Mouse (Mus musculus): Measurements from ENCODE around the gene Rere. TPM values are rescaled to one million over a fixed set of nuclear protein-coding genes. Genes with fewer than 3 reads are reported as not detected.
A peak's percentile ranks its signal among the peaks of the same experiment; 100 is the strongest.

The Rere gene
- polyA plus RNA-seq, 1 experiment from 2014 or later: 16.0 TPM

DNA sequence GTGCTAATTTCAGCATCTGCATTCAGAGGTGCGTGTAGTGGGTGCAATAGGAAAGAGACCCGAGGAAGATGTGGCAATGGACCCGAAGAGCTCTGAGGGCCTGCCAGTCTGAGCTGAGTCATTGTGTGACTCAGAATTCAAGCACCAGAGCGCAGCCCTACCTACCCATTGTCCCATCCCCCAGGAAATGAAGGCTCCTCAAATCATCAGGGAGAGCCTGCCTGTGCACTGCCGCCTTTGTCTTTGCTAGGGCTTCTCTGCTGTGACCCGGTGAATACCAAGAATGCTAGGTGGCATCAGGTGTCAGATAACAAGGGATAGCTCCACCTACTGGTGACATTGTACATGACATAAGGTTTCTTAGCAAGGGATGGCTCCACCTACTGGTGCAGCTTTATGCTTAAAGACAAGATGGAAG lies 41.5 kb upstream of the Rere start:
- no peaks in the 10 kb centered on the region for H3K9me3 ChIP-seq (ENCODE audit: low read length)
- no peak overlapping the region for H3K4me3 ChIP-seq (ENCODE audit: low read depth, low read length)
- H3K9ac ChIP-seq (replicated peaks; ENCODE audit: low read depth): no peak overlapping the region
- H3K27ac ChIP-seq (ENCODE audit: low read length): 0 out of 2 replicates have a peak overlapping the region, but pooled peaks have one; percentile 9
- no peaks in the 10 kb centered on the region for H3K27me3 ChIP-seq (replicated peaks; ENCODE audit: insufficient read depth, low read length)
- WGBS: 14% methylated on average over 6 of the region's 6 CpGs
- H3K36me3 ChIP-seq (ENCODE audit: insufficient read depth, low read length): peaks cover 29% of the 10 kb centered on the region
- no peak overlapping the region for H3K4me2 ChIP-seq (replicated peaks; ENCODE audit: low read depth, low read length)
- H3K4me1 ChIP-seq (ENCODE audit: insufficient read depth, low read depth, low read length): peaks cover 15% of the 10 kb centered on the region
- ATAC-seq: peak; percentile 32
- peak; percentile 93 for DNase-seq (ENCODE audit: low spot score)
- TF ChIP-seq CTCF (IDR thresholded peaks at IDR 0.05): peak; percentile 99
- no peak; the same call in 1 of the 2 replicates for TF ChIP-seq EP300 (IDR thresholded peaks at IDR 0.05)

DNA sequence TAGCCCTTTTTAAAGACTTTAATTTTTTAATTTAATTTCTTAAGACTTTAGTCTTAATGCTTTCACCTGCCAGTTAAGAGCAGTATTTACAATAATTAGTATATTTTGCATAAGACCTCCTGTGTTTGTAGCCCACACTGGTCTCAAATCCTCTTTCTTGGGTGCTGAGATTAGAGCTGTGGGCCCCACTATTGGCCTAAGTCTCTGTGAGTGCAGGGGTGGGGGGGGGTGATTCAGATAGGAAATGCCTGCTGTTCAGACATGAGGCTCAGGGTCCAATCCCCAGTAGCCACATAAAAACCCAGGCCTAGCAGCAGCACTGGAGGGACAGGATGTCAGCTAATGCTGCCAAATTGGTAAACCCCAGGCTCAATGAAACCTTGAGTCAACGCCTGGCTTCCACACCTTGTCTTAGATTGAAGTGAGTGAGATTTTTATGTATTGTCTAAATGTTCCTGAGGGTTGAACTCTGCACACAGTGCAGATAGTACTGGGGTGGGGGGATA lies 41.0 kb upstream of the Rere start:
- Histone ChIP-seq H3K9me3 (ENCODE audit: low read length) (no peaks in the 10 kb centered on the region), H3K27me3 (replicated peaks; ENCODE audit: insufficient read depth, low read length) (no peaks in the 10 kb centered on the region), H3K36me3 (ENCODE audit: insufficient read depth, low read length) (peaks cover 29% of the 10 kb centered on the region), H3K4me1 (ENCODE audit: insufficient read depth, low read depth, low read length) (peaks cover 15% of the 10 kb centered on the region), H3K4me3 (ENCODE audit: low read depth, low read length) (no peak overlapping the region), H3K4me2 (replicated peaks; ENCODE audit: low read depth, low read length) (no peak overlapping the region), H3K9ac (replicated peaks; ENCODE audit: low read depth) (no peak overlapping the region), H3K27ac (ENCODE audit: low read length) (0 out of 2 replicates have a peak overlapping the region, but pooled peaks have one; percentile 9)
- 53% methylated on average over 1 of the region's 1 CpGs for WGBS
- ATAC-seq: no peak
- no peak for TF ChIP-seq EP300 (IDR thresholded peaks at IDR 0.05)
- no peak for TF ChIP-seq CTCF (IDR thresholded peaks at IDR 0.05)
- DNase-seq (ENCODE audit: low spot score): no peak

DNA sequence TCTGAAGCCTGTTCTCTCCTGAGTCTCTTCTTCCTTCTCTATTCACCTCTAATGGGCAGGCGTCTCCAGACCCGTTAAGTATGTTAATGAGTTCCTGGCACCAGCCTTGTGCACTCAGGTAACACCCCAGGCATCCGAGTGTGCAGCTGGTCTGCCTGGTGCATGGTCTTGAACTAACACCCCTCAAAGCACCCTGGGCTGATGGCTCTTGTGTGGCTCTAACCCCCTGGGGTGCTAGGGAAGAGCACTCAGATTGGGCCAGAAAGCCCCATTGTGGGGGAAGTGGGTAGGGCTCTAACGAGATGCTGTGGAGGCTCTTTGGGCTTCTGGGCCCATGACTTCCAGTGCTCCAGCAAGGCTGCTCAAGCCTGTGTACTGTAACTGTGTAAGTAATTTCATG lies 39.7 kb upstream of the Rere start:
- H3K4me1 ChIP-seq (ENCODE audit: insufficient read depth, low read depth, low read length): peaks cover 15% of the 10 kb centered on the region
- H3K27ac ChIP-seq (ENCODE audit: low read length): no peak overlapping the region
- ATAC-seq (no peak), DNase-seq (ENCODE audit: low spot score) (no peak)
- no peak for TF ChIP-seq EP300 (IDR thresholded peaks at IDR 0.05)
- no peak for TF ChIP-seq CTCF (IDR thresholded peaks at IDR 0.05)
- no peak overlapping the region for H3K4me3 ChIP-seq (ENCODE audit: low read depth, low read length)
- H3K9ac ChIP-seq (replicated peaks; ENCODE audit: low read depth): no peak overlapping the region
- no peak overlapping the region for H3K4me2 ChIP-seq (replicated peaks; ENCODE audit: low read depth, low read length)
- peaks cover 36% of the 10 kb centered on the region for H3K36me3 ChIP-seq (ENCODE audit: insufficient read depth, low read length)
- no peaks in the 10 kb centered on the region for H3K27me3 ChIP-seq (replicated peaks; ENCODE audit: insufficient read depth, low read length)
- WGBS: 72% methylated on average over 4 of the region's 4 CpGs
- no peaks in the 10 kb centered on the region for H3K9me3 ChIP-seq (ENCODE audit: low read length)

DNA sequence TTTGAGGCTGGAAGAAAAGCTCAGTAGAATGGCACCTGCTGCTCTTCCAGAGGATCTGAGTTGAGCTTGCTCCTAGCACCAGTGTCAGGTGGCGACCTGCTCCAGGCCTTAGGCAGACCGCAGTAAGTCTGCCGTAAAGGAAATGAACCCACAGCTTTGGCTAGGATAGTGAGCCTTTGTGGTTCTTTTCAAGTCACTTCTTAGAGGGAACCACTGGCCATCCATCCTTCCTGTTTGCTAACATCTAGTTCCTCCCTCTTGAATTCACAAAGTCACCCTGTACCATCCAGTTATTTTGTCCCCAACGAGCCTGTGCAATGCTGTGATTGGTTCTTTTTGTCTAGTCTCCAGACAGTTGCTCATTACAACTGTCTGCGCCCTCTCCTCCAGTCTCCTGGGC lies 38.7 kb upstream of the Rere start:
- no peak for ATAC-seq
- Histone ChIP-seq H3K27ac (ENCODE audit: low read length) (no peak overlapping the region), H3K9me3 (ENCODE audit: low read length) (no peaks in the 10 kb centered on the region), H3K9ac (replicated peaks; ENCODE audit: low read depth) (no peak overlapping the region), H3K4me2 (replicated peaks; ENCODE audit: low read depth, low read length) (no peak overlapping the region), H3K4me3 (ENCODE audit: low read depth, low read length) (no peak overlapping the region), H3K4me1 (ENCODE audit: insufficient read depth, low read depth, low read length) (peaks cover 15% of the 10 kb centered on the region), H3K36me3 (ENCODE audit: insufficient read depth, low read length) (peaks cover 36% of the 10 kb centered on the region), H3K27me3 (replicated peaks; ENCODE audit: insufficient read depth, low read length) (no peaks in the 10 kb centered on the region)
- WGBS: 70% methylated on average over 5 of the region's 5 CpGs
- TF ChIP-seq CTCF (IDR thresholded peaks at IDR 0.05) (no peak), EP300 (IDR thresholded peaks at IDR 0.05) (no peak)
- DNase-seq (ENCODE audit: low spot score): no peak

DNA sequence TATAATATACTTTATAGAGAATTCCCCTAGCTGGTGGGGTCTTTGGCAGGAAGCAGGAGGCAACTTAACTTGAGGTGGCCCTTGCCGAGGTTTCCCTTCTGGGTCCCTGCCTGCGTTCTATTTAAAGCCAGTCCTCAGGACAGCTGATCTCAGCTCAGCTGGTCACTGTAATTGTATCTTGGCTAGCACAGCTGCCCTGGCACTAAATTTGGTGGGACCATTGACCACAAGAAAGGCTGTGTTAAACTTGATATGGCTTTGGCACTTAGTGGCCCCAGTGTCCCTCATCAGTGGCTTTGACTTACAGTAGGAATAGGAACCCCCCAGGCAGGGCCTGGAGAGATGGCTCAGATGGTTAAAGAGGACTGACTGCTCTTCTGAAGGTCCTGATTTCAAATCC lies 35.6 kb upstream of the Rere start:
- H3K27me3 ChIP-seq (replicated peaks; ENCODE audit: insufficient read depth, low read length): no peaks in the 10 kb centered on the region
- no peaks in the 10 kb centered on the region for H3K9me3 ChIP-seq (ENCODE audit: low read length)
- no peaks in the 10 kb centered on the region for H3K4me1 ChIP-seq (ENCODE audit: insufficient read depth, low read depth, low read length)
- DNase-seq (ENCODE audit: low spot score) (no peak), ATAC-seq (no peak)
- H3K27ac ChIP-seq (ENCODE audit: low read length): no peak overlapping the region
- H3K36me3 ChIP-seq (ENCODE audit: insufficient read depth, low read length): peaks cover 47% of the 10 kb centered on the region
- H3K9ac ChIP-seq (replicated peaks; ENCODE audit: low read depth): no peak overlapping the region
- no peak overlapping the region for H3K4me3 ChIP-seq (ENCODE audit: low read depth, low read length)
- 78% methylated on average over 2 of the region's 2 CpGs for WGBS
- no peak overlapping the region for H3K4me2 ChIP-seq (replicated peaks; ENCODE audit: low read depth, low read length)
- TF ChIP-seq EP300 (IDR thresholded peaks at IDR 0.05) (no peak), CTCF (IDR thresholded peaks at IDR 0.05) (no peak)

- Histone ChIP-seq H3K4me2 (replicated peaks; ENCODE audit: low read depth, low read length) (no peak overlapping the region), H3K4me1 (ENCODE audit: insufficient read depth, low read depth, low read length) (no peaks in the 10 kb centered on the region), H3K4me3 (ENCODE audit: low read depth, low read length) (no peak overlapping the region), H3K9me3 (ENCODE audit: low read length) (no peaks in the 10 kb centered on the region), H3K27ac (ENCODE audit: low read length) (no peak overlapping the region), H3K9ac (replicated peaks; ENCODE audit: low read depth) (no peak overlapping the region), H3K36me3 (ENCODE audit: insufficient read depth, low read length) (peaks cover 28% of the 10 kb centered on the region), H3K27me3 (replicated peaks; ENCODE audit: insufficient read depth, low read length) (no peaks in the 10 kb centered on the region)
- peak; percentile 68 for DNase-seq (ENCODE audit: low spot score)
- WGBS: 51% methylated on average over 5 of the region's 5 CpGs
- TF ChIP-seq EP300 (IDR thresholded peaks at IDR 0.05) (no peak), CTCF (IDR thresholded peaks at IDR 0.05) (peak; percentile 98)
- peak; percentile 65 for ATAC-seq
These were observed 33.4 kb upstream of the Rere start for GRCm38 (mm10) chr4:150248009-150248408.

DNA sequence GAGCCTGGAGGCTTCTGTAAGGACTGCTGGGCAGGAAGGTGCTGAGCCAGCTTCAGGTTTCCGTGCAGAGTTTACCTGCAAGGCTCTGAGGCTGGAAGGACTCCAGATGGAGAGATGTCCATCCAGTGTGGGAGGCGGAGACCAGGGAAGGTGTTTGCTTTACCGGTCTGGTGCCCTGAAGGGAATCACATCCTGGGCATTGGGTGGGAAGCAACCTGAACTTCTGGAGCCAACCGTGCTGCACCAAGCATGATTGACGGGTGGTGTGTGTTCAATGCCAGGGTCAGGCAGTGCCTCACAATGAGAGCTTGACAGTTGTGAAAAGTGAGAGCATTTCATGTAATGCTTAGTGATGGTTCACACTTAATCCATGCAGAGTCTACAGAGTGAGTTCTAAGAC lies 32.5 kb upstream of the Rere start:
- H3K27me3 ChIP-seq (replicated peaks; ENCODE audit: insufficient read depth, low read length): no peaks in the 10 kb centered on the region
- no peak for ATAC-seq
- H3K9ac ChIP-seq (replicated peaks; ENCODE audit: low read depth): no peak overlapping the region
- H3K4me3 ChIP-seq (ENCODE audit: low read depth, low read length): no peak overlapping the region
- peaks cover 28% of the 10 kb centered on the region for H3K36me3 ChIP-seq (ENCODE audit: insufficient read depth, low read length)
- TF ChIP-seq EP300 (IDR thresholded peaks at IDR 0.05) (no peak), CTCF (IDR thresholded peaks at IDR 0.05) (no peak)
- no peak overlapping the region for H3K27ac ChIP-seq (ENCODE audit: low read length)
- H3K9me3 ChIP-seq (ENCODE audit: low read length): no peaks in the 10 kb centered on the region
- DNase-seq (ENCODE audit: low spot score): no peak
- no peak overlapping the region for H3K4me2 ChIP-seq (replicated peaks; ENCODE audit: low read depth, low read length)
- WGBS: 76% methylated on average over 5 of the region's 5 CpGs
- H3K4me1 ChIP-seq (ENCODE audit: insufficient read depth, low read depth, low read length): no peaks in the 10 kb centered on the region

Data from lung, postnatal 0 days (tissue).